18 mouse cellular contexts compared by ENCODE assay signal in the genomic region with DNA sequence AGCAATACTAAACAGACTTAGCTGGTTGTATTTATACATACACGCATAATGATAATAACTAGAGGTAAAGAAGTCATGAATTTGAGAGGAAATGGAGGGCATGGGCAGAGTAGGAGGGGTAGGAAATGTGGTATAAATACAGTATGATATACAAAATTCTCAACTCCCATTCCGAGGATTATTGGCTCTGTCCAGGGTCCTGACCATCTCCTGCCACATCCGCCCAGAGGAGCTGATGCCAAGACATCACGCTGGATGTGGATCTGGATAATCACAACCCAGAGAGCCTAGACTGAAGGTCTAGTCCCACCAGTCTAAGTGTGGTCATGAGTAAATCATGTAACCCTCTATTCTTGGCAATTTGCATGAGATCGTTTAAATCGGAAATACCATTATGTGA.
DNase-seq lines count a peak whose midpoint lies in the region; ATAC-seq and TF ChIP-seq lines count a peak whose summit lies in the region.
"Had no signal": no experiment of that assay in that cellular context is flagged by ENCODE, and none has a peak within 500 bp of the region (broad histone marks: within the 10 kb centered on the region; RNA-seq: fewer than 3 reads in every experiment).

No protein-coding gene starts in this region.

- H3K27me3 ChIP-seq in liver, postnatal 0 days (ENCODE audit: insufficient read depth, low read length) = no peaks in the 10 kb centered on the region
- no peaks in the 10 kb centered on the region for H3K27me3 ChIP-seq in forebrain, embryonic 14.5 days (replicated peaks; ENCODE audit: control insufficient read depth, insufficient read depth, low read length)
- H3K27me3 ChIP-seq: embryonic facial prominence, embryonic 13.5 days; intestine, embryonic 15.5 days; midbrain, embryonic 15.5 days; neural tube, embryonic 13.5 days had no signal

- H3K4me3 ChIP-seq in liver, postnatal 0 days (ENCODE audit: low read depth, low read length) = no peak overlapping the region
- H3K4me3 ChIP-seq in forebrain, embryonic 14.5 days (ENCODE audit: low read depth, low read length) = no peak overlapping the region
- H3K4me3 ChIP-seq: embryonic facial prominence, embryonic 13.5 days; intestine, embryonic 15.5 days; midbrain, embryonic 15.5 days; neural tube, embryonic 13.5 days had no signal

- DNase-seq in adrenal gland, postnatal 14 days = peak; percentile 24
- no peak for DNase-seq in adrenal gland, adult 8-10 months
- peak; percentile 16 for DNase-seq in liver
- no peak for DNase-seq in liver, postnatal 0 days
- DNase-seq in embryo, embryonic 11.5 days (ENCODE audit: low read depth, low spot score) = peak; percentile 38
- DNase-seq in kidney, postnatal 4 days = peak; percentile 63 to 71
- DNase-seq in forebrain, embryonic 14.5 days (ENCODE audit: low spot score) = no peak
- DNase-seq in spleen, postnatal 4 days (ENCODE audit: low spot score in 2 of 2) = no peak
- DNase-seq: cerebellum, adult 8-10 months; gastrocnemius, postnatal 25 days; lung, postnatal 14 days; right cerebral cortex, postnatal 14 days had no signal

- 57% methylated on average over 6 of the region's 6 CpGs for WGBS in liver, postnatal 0 days (ENCODE audit: insufficient replicate concordance)
- WGBS in forebrain, embryonic 14.5 days = 67% methylated on average over 6 of the region's 6 CpGs

- TF ChIP-seq CTCF in liver, postnatal 0 days (IDR thresholded peaks at IDR 0.05; ENCODE audit: low read depth) = no peak

- no peaks in the 10 kb centered on the region for H3K9me3 ChIP-seq in liver, postnatal 0 days (ENCODE audit: low read length)
- no peaks in the 10 kb centered on the region for H3K9me3 ChIP-seq in forebrain, embryonic 14.5 days (replicated peaks; ENCODE audit: control insufficient read depth, low read length)
- H3K9me3 ChIP-seq: embryonic facial prominence, embryonic 13.5 days; intestine, embryonic 15.5 days; midbrain, embryonic 15.5 days; neural tube, embryonic 13.5 days had no signal

- TF ChIP-seq EP300 in liver, postnatal 0 days (IDR thresholded peaks at IDR 0.05; ENCODE audit: low read depth) = no peak

- H3K36me3 ChIP-seq in liver, postnatal 0 days (replicated peaks; ENCODE audit: insufficient read depth, low read length) = no peaks in the 10 kb centered on the region
- H3K36me3 ChIP-seq in forebrain, embryonic 14.5 days (ENCODE audit: control insufficient read depth, insufficient read depth, low read length) = no peaks in the 10 kb centered on the region
- H3K36me3 ChIP-seq: embryonic facial prominence, embryonic 13.5 days; intestine, embryonic 15.5 days; midbrain, embryonic 15.5 days; neural tube, embryonic 13.5 days had no signal

- H3K4me1 ChIP-seq in liver, postnatal 0 days (ENCODE audit: insufficient read depth) = no peaks in the 10 kb centered on the region
- H3K4me1 ChIP-seq in forebrain, embryonic 14.5 days (ENCODE audit: control insufficient read depth, insufficient read depth, low read length) = no peaks in the 10 kb centered on the region
- H3K4me1 ChIP-seq: embryonic facial prominence, embryonic 13.5 days; intestine, embryonic 15.5 days; midbrain, embryonic 15.5 days; neural tube, embryonic 13.5 days had no signal

- no peak overlapping the region for H3K9ac ChIP-seq in liver, postnatal 0 days (replicated peaks)
- H3K9ac ChIP-seq in forebrain, embryonic 14.5 days (ENCODE audit: low read length) = no peak overlapping the region
- H3K9ac ChIP-seq: embryonic facial prominence, embryonic 13.5 days; intestine, embryonic 15.5 days; midbrain, embryonic 15.5 days; neural tube, embryonic 13.5 days had no signal

- ATAC-seq in liver, postnatal 0 days = no peak
- no peak for ATAC-seq in forebrain, embryonic 14.5 days
- ATAC-seq: activated CD4-positive, CD25-positive, alpha-beta regulatory T cell, adult 4 months; forebrain, embryonic 16.5 days; intestine, embryonic 15.5 days; midbrain, embryonic 15.5 days had no signal

- H3K4me2 ChIP-seq in liver, postnatal 0 days (ENCODE audit: low read depth, low read length) = no peak overlapping the region
- H3K4me2 ChIP-seq in forebrain, embryonic 14.5 days (ENCODE audit: low read length) = no peak overlapping the region
- H3K4me2 ChIP-seq: embryonic facial prominence, embryonic 13.5 days; intestine, embryonic 15.5 days; midbrain, embryonic 15.5 days; neural tube, embryonic 13.5 days had no signal

- no peak overlapping the region for H3K27ac ChIP-seq in liver, postnatal 0 days (ENCODE audit: low read depth)
- no peak overlapping the region for H3K27ac ChIP-seq in forebrain, embryonic 14.5 days (ENCODE audit: low read depth, low read length)
- H3K27ac ChIP-seq: embryonic facial prominence, embryonic 13.5 days; intestine, embryonic 15.5 days; midbrain, embryonic 15.5 days; neural tube, embryonic 13.5 days had no signal

Comparison
In these comparisons a context has a peak if more than half of its experiments do, and no peak if none do; other contexts are left out.
1. DNase-seq: peak in adrenal gland, postnatal 14 days (single experiment), liver (single experiment), embryo, embryonic 11.5 days (single experiment) and kidney, postnatal 4 days (2 of 2); none in adrenal gland, adult 8-10 months (single experiment), liver, postnatal 0 days (single experiment), forebrain, embryonic 14.5 days (single experiment) and spleen, postnatal 4 days (0 of 2).